Mouse (Mus musculus): ENCODE measurements at regions not wholly inside any gene's neighbourhood (a gene's known extent, or its start where the extent isn't known, plus 50 kb on each side); places are given as distances from the start of the nearest gene placed in this dataset.
"Not testable (repeated sequence)": the region's sequence is repeated elsewhere in the genome, so short reads cannot be mapped to it uniquely, and the experiment has no call there.

GRCm38 (mm10) chr14:114485781-114486180 is 606.2 kb upstream of the Gpc5 start:
- DNase-seq (ENCODE audit: extremely low spot score, low read depth, low spot score): no peak

GRCm38 (mm10) chr14:114493371-114493770 is 598.6 kb upstream of the Gpc5 start:
- not testable (repeated sequence) for DNase-seq (ENCODE audit: extremely low spot score, low read depth, low spot score)

- no peak for DNase-seq (ENCODE audit: extremely low spot score, low read depth, low spot score)
Observed at GRCm38 (mm10) chr14:114504976-114505375, 587.0 kb upstream of the Gpc5 start.

- DNase-seq (ENCODE audit: extremely low spot score, low read depth, low spot score): no peak
Observed at GRCm38 (mm10) chr14:114547910-114548680, 543.9 kb upstream of the Gpc5 start.

- DNase-seq (ENCODE audit: extremely low spot score, low read depth, low spot score): no peak
Observed at GRCm38 (mm10) chr14:114549101-114549500, 542.9 kb upstream of the Gpc5 start.

GRCm38 (mm10) chr14:114566411-114567030 is 525.5 kb upstream of the Gpc5 start:
- DNase-seq (ENCODE audit: extremely low spot score, low read depth, low spot score): no peak

- peak; percentile 20 for DNase-seq (ENCODE audit: extremely low spot score, low read depth, low spot score)
Observed at GRCm38 (mm10) chr14:114567673-114568309, 524.2 kb upstream of the Gpc5 start.

GRCm38 (mm10) chr14:114587367-114588064 is 504.5 kb upstream of the Gpc5 start:
- no peak for DNase-seq (ENCODE audit: extremely low spot score, low read depth, low spot score)

- no peak for DNase-seq (ENCODE audit: extremely low spot score, low read depth, low spot score)
Observed at GRCm38 (mm10) chr14:114609296-114609695, 482.7 kb upstream of the Gpc5 start.

- DNase-seq (ENCODE audit: extremely low spot score, low read depth, low spot score): no peak
Observed at GRCm38 (mm10) chr14:114612400-114612799, 479.6 kb upstream of the Gpc5 start.

- DNase-seq (ENCODE audit: extremely low spot score, low read depth, low spot score): no peak
Observed at GRCm38 (mm10) chr14:114656636-114657035, 435.4 kb upstream of the Gpc5 start.

GRCm38 (mm10) chr14:114662028-114662427 is 430.0 kb upstream of the Gpc5 start:
- no peak for DNase-seq (ENCODE audit: extremely low spot score, low read depth, low spot score)

GRCm38 (mm10) chr14:114685133-114685532 is 406.9 kb upstream of the Gpc5 start:
- DNase-seq (ENCODE audit: extremely low spot score, low read depth, low spot score): no peak

GRCm38 (mm10) chr14:114694930-114695329 is 397.1 kb upstream of the Gpc5 start:
- no peak for DNase-seq (ENCODE audit: extremely low spot score, low read depth, low spot score)

GRCm38 (mm10) chr14:114697543-114697942 is 394.5 kb upstream of the Gpc5 start:
- DNase-seq (ENCODE audit: extremely low spot score, low read depth, low spot score): no peak

- no peak for DNase-seq (ENCODE audit: extremely low spot score, low read depth, low spot score)
Observed at GRCm38 (mm10) chr14:114723080-114723479, 368.9 kb upstream of the Gpc5 start.

GRCm38 (mm10) chr14:114767323-114767722 is 324.7 kb upstream of the Gpc5 start:
- DNase-seq (ENCODE audit: extremely low spot score, low read depth, low spot score): no peak

- no peak for DNase-seq (ENCODE audit: extremely low spot score, low read depth, low spot score)
Observed at GRCm38 (mm10) chr14:114776723-114777122, 315.3 kb upstream of the Gpc5 start.

GRCm38 (mm10) chr14:114781821-114782220 is 310.2 kb upstream of the Gpc5 start:
- no peak for DNase-seq (ENCODE audit: extremely low spot score, low read depth, low spot score)

GRCm38 (mm10) chr14:114790946-114791830 is 300.8 kb upstream of the Gpc5 start:
- peak; percentile 77 for DNase-seq (ENCODE audit: extremely low spot score, low read depth, low spot score)

Data from hindlimb bud, embryonic 11.5 days (tissue).